Mouse (Mus musculus): ENCODE measurements at regions not wholly inside any gene's neighbourhood (a gene's known extent, or its start where the extent isn't known, plus 50 kb on each side); places are given as distances from the start of the nearest gene placed in this dataset.

DNA sequence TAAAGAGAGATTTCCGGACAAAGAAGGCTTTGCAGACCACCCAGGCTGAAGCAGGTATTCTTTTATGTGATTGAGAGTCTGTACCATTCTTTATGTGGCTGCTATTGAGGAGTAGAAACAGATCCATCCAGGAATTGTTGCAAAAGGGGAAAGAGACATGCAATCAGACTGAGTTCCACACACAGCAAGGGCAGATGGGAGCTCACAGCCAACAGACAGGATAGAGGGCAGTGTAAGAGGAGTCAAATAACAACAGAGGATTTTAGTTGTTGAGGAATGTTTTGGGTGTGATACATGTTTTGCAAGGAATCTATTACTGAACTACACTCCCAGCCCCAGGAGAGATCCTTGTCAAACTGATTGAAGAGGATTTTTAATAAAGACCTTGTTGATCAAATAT, 184.2 kb upstream of the Ttc29 start:
- no peaks in the 10 kb centered on the region for H3K27me3 ChIP-seq (ENCODE audit: control insufficient read depth, insufficient read depth, low read length)
- H3K9me3 ChIP-seq (replicated peaks; ENCODE audit: control insufficient read depth, low read length) = no peaks in the 10 kb centered on the region
- no peak overlapping the region for H3K27ac ChIP-seq (ENCODE audit: low read depth, low read length)
- H3K4me3 ChIP-seq (ENCODE audit: low read depth, low read length) = no peak overlapping the region
- 81% methylated on average over 1 of the region's 1 CpGs for WGBS (ENCODE audit: insufficient replicate concordance)
- no peak overlapping the region for H3K9ac ChIP-seq (ENCODE audit: low read depth, low read length)
- H3K4me1 ChIP-seq (ENCODE audit: control insufficient read depth, insufficient read depth, low read length) = 0 out of 2 replicates have a peak, but pooled peaks cover 1% of the 10 kb centered on the region
- H3K36me3 ChIP-seq (ENCODE audit: control insufficient read depth, insufficient read depth, low read length) = no peaks in the 10 kb centered on the region
- H3K4me2 ChIP-seq = no peak overlapping the region
- ATAC-seq (replicated peaks; ENCODE audit: insufficient number of reproducible peaks, low FRiP score, low TSS enrichment) = no peak

DNA sequence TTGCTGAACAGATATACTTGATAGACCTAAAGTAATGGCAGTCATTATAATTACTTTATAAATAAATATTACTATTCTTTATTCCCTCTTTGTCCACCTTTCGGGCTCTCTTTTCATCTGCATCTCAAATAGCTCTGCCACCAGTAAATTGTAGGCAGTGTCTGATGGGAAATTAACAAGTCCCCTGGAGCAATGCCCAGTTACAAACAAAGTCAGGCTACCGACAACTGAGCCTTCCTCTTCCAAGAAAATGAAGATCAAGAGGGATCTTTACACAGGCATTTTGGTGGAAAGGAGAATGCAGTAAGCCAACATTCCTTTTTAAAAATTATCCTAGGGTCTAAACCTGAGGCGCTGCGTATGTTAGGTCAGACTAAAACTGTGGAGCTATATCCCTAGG, 181.3 kb upstream of the Ttc29 start:
- Histone ChIP-seq H3K9ac (ENCODE audit: low read depth, low read length) (no peak overlapping the region), H3K4me1 (ENCODE audit: control insufficient read depth, insufficient read depth, low read length) (no peaks in the 10 kb centered on the region), H3K27me3 (ENCODE audit: control insufficient read depth, insufficient read depth, low read length) (no peaks in the 10 kb centered on the region), H3K27ac (ENCODE audit: low read depth, low read length) (no peak overlapping the region), H3K36me3 (ENCODE audit: control insufficient read depth, insufficient read depth, low read length) (no peaks in the 10 kb centered on the region), H3K4me2 (no peak overlapping the region), H3K4me3 (ENCODE audit: low read depth, low read length) (no peak overlapping the region), H3K9me3 (replicated peaks; ENCODE audit: control insufficient read depth, low read length) (no peaks in the 10 kb centered on the region)
- WGBS (ENCODE audit: insufficient replicate concordance) = 78% methylated on average over 4 of the region's 4 CpGs
- ATAC-seq (replicated peaks; ENCODE audit: insufficient number of reproducible peaks, low FRiP score, low TSS enrichment) = no peak

GRCm38 (mm10) chr8:78034687-78035086, 178.4 kb upstream of the Ttc29 start:
- Histone ChIP-seq H3K9me3 (replicated peaks; ENCODE audit: control insufficient read depth, low read length) (no peaks in the 10 kb centered on the region), H3K27ac (ENCODE audit: low read depth, low read length) (no peak overlapping the region), H3K9ac (ENCODE audit: low read depth, low read length) (no peak overlapping the region), H3K4me1 (ENCODE audit: control insufficient read depth, insufficient read depth, low read length) (no peaks in the 10 kb centered on the region), H3K36me3 (ENCODE audit: control insufficient read depth, insufficient read depth, low read length) (no peaks in the 10 kb centered on the region), H3K4me2 (no peak overlapping the region), H3K4me3 (ENCODE audit: low read depth, low read length) (no peak overlapping the region), H3K27me3 (ENCODE audit: control insufficient read depth, insufficient read depth, low read length) (no peaks in the 10 kb centered on the region)
- no peak for ATAC-seq (replicated peaks; ENCODE audit: insufficient number of reproducible peaks, low FRiP score, low TSS enrichment)
- 75% methylated on average over 4 of the region's 4 CpGs for WGBS (ENCODE audit: insufficient replicate concordance)

- no peak overlapping the region for H3K27ac ChIP-seq (ENCODE audit: low read depth, low read length)
- ATAC-seq (replicated peaks; ENCODE audit: insufficient number of reproducible peaks, low FRiP score, low TSS enrichment) = no peak
Measured at GRCm38 (mm10) chr8:78037218-78037617, 175.9 kb upstream of the Ttc29 start.

GRCm38 (mm10) chr8:78046691-78047090, 166.4 kb upstream of the Ttc29 start:
- ATAC-seq (replicated peaks; ENCODE audit: insufficient number of reproducible peaks, low FRiP score, low TSS enrichment) = no peak
- Histone ChIP-seq H3K27me3 (ENCODE audit: control insufficient read depth, insufficient read depth, low read length) (no peaks in the 10 kb centered on the region), H3K27ac (ENCODE audit: low read depth, low read length) (no peak overlapping the region), H3K4me3 (ENCODE audit: low read depth, low read length) (no peak overlapping the region), H3K9ac (ENCODE audit: low read depth, low read length) (no peak overlapping the region), H3K9me3 (replicated peaks; ENCODE audit: control insufficient read depth, low read length) (no peaks in the 10 kb centered on the region), H3K36me3 (ENCODE audit: control insufficient read depth, insufficient read depth, low read length) (no peaks in the 10 kb centered on the region), H3K4me2 (no peak overlapping the region), H3K4me1 (ENCODE audit: control insufficient read depth, insufficient read depth, low read length) (no peaks in the 10 kb centered on the region)
- WGBS (ENCODE audit: insufficient replicate concordance) = 78% methylated on average over 3 of the region's 3 CpGs

More at GRCm38 (mm10) chr8:78037218-78037617, 175.9 kb upstream of the Ttc29 start:
- Histone ChIP-seq H3K4me2 (no peak overlapping the region), H3K9me3 (replicated peaks; ENCODE audit: control insufficient read depth, low read length) (no peaks in the 10 kb centered on the region), H3K27me3 (ENCODE audit: control insufficient read depth, insufficient read depth, low read length) (no peaks in the 10 kb centered on the region), H3K4me1 (ENCODE audit: control insufficient read depth, insufficient read depth, low read length) (no peaks in the 10 kb centered on the region), H3K36me3 (ENCODE audit: control insufficient read depth, insufficient read depth, low read length) (no peaks in the 10 kb centered on the region), H3K9ac (ENCODE audit: low read depth, low read length) (no peak overlapping the region), H3K4me3 (ENCODE audit: low read depth, low read length) (no peak overlapping the region)
- WGBS (ENCODE audit: insufficient replicate concordance) = 47% methylated on average over 1 of the region's 1 CpGs

DNA sequence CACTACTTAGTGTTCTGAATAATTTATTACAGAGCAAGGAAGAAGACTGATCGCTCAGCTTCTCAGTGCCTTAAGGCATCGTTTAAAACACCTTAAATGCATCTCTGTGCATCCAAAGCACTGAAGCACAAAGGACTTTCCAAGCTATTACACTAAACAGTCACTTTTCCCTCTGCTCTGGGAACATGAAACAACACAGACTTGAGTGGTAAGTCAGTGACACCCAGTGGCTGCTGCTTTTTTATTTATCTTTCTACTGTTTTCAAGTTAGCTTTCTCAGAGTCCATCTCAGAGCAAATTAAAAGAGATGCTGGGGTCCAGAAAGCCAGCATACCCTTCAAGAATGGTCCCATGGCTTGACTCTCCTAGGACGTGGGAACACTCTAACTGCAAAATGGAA, 162.3 kb upstream of the Ttc29 start:
- Histone ChIP-seq H3K27me3 (ENCODE audit: control insufficient read depth, insufficient read depth, low read length) (no peaks in the 10 kb centered on the region), H3K9me3 (replicated peaks; ENCODE audit: control insufficient read depth, low read length) (no peaks in the 10 kb centered on the region), H3K27ac (ENCODE audit: low read depth, low read length) (no peak overlapping the region), H3K4me1 (ENCODE audit: control insufficient read depth, insufficient read depth, low read length) (no peaks in the 10 kb centered on the region), H3K9ac (ENCODE audit: low read depth, low read length) (no peak overlapping the region), H3K4me2 (no peak overlapping the region), H3K4me3 (ENCODE audit: low read depth, low read length) (no peak overlapping the region), H3K36me3 (ENCODE audit: control insufficient read depth, insufficient read depth, low read length) (no peaks in the 10 kb centered on the region)
- ATAC-seq (replicated peaks; ENCODE audit: insufficient number of reproducible peaks, low FRiP score, low TSS enrichment) = no peak
- 64% methylated on average over 3 of the region's 3 CpGs for WGBS (ENCODE audit: insufficient replicate concordance)

GRCm38 (mm10) chr8:78054435-78054834, 158.7 kb upstream of the Ttc29 start:
- H3K4me2 ChIP-seq = peak overlapping the region; percentile 42
- no peak overlapping the region for H3K27ac ChIP-seq (ENCODE audit: low read depth, low read length)
- WGBS (ENCODE audit: insufficient replicate concordance) = 12% methylated on average over 5 of the region's 5 CpGs
- H3K4me3 ChIP-seq (ENCODE audit: low read depth, low read length) = no peak overlapping the region
- H3K9ac ChIP-seq (ENCODE audit: low read depth, low read length) = no peak overlapping the region
- no peaks in the 10 kb centered on the region for H3K9me3 ChIP-seq (replicated peaks; ENCODE audit: control insufficient read depth, low read length)
- no peaks in the 10 kb centered on the region for H3K36me3 ChIP-seq (ENCODE audit: control insufficient read depth, insufficient read depth, low read length)
- no peaks in the 10 kb centered on the region for H3K4me1 ChIP-seq (ENCODE audit: control insufficient read depth, insufficient read depth, low read length)
- H3K27me3 ChIP-seq (ENCODE audit: control insufficient read depth, insufficient read depth, low read length) = no peaks in the 10 kb centered on the region
- no peak for ATAC-seq (replicated peaks; ENCODE audit: insufficient number of reproducible peaks, low FRiP score, low TSS enrichment)

- Histone ChIP-seq H3K9me3 (replicated peaks; ENCODE audit: control insufficient read depth, low read length) (no peaks in the 10 kb centered on the region), H3K4me3 (ENCODE audit: low read depth, low read length) (no peak overlapping the region), H3K9ac (ENCODE audit: low read depth, low read length) (no peak overlapping the region), H3K4me1 (ENCODE audit: control insufficient read depth, insufficient read depth, low read length) (no peaks in the 10 kb centered on the region), H3K36me3 (ENCODE audit: control insufficient read depth, insufficient read depth, low read length) (no peaks in the 10 kb centered on the region), H3K27ac (ENCODE audit: low read depth, low read length) (no peak overlapping the region), H3K27me3 (ENCODE audit: control insufficient read depth, insufficient read depth, low read length) (no peaks in the 10 kb centered on the region), H3K4me2 (peak overlapping the region; percentile 42)
- WGBS (ENCODE audit: insufficient replicate concordance) = 19% methylated on average over 8 of the region's 8 CpGs
- no peak for ATAC-seq (replicated peaks; ENCODE audit: insufficient number of reproducible peaks, low FRiP score, low TSS enrichment)
Measured at GRCm38 (mm10) chr8:78054920-78055319, 158.2 kb upstream of the Ttc29 start.

- Histone ChIP-seq H3K27ac (ENCODE audit: low read depth, low read length) (no peak overlapping the region), H3K4me3 (ENCODE audit: low read depth, low read length) (no peak overlapping the region), H3K9me3 (replicated peaks; ENCODE audit: control insufficient read depth, low read length) (no peaks in the 10 kb centered on the region), H3K9ac (ENCODE audit: low read depth, low read length) (no peak overlapping the region), H3K27me3 (ENCODE audit: control insufficient read depth, insufficient read depth, low read length) (no peaks in the 10 kb centered on the region), H3K4me1 (ENCODE audit: control insufficient read depth, insufficient read depth, low read length) (no peaks in the 10 kb centered on the region), H3K36me3 (ENCODE audit: control insufficient read depth, insufficient read depth, low read length) (no peaks in the 10 kb centered on the region), H3K4me2 (no peak overlapping the region)
- ATAC-seq (replicated peaks; ENCODE audit: insufficient number of reproducible peaks, low FRiP score, low TSS enrichment) = no peak
- 63% methylated on average over 3 of the region's 3 CpGs for WGBS (ENCODE audit: insufficient replicate concordance)
Measured at GRCm38 (mm10) chr8:78055531-78055930, 157.6 kb upstream of the Ttc29 start.

All from heart, embryonic 11.5 days (tissue).